Mouse (Mus musculus): ENCODE measurements around the gene BC016579. TPM values are rescaled to one million over a fixed set of nuclear protein-coding genes. Genes with fewer than 3 reads are reported as not detected.

The BC016579 gene
- total RNA-seq, 2 experiments from 2014 or later = 0.46 TPM; not detected in 1

Other genes starting within 250 kb of the BC016579 start
- gene Cd200, start 245.0 kb downstream of the BC016579 start, total RNA-seq (2014; fragmentation: Nextera tagmentation) = not detected in 2 replicates
- gene Cd200, start 245.0 kb downstream of the BC016579 start, total RNA-seq (2017) = not detected in 2 replicates
- gene Gm609, start 161.1 kb downstream of the BC016579 start, total RNA-seq (2014; fragmentation: Nextera tagmentation) = not detected in 2 replicates
- gene Gm609, start 161.1 kb downstream of the BC016579 start, total RNA-seq (2017) = not detected in 2 replicates
- not detected in 2 replicates for gene Gm17783, start 122.0 kb downstream of the BC016579 start, total RNA-seq (2014; fragmentation: Nextera tagmentation)
- gene Gm17783, start 122.0 kb downstream of the BC016579 start, total RNA-seq (2017) = not detected in 2 replicates
- not detected in 2 replicates for gene Slc9c1, start 118.8 kb downstream of the BC016579 start, total RNA-seq (2014; fragmentation: Nextera tagmentation)
- not detected in 2 replicates for gene Slc9c1, start 118.8 kb downstream of the BC016579 start, total RNA-seq (2017)
- not detected in 2 replicates for gene Gcsam, start 43.7 kb downstream of the BC016579 start, total RNA-seq (2014; fragmentation: Nextera tagmentation)
- gene Gcsam, start 43.7 kb downstream of the BC016579 start, total RNA-seq (2017) = 0.04 TPM in 1 of 2 replicates, not detected in the other
- 1.1 TPM in 1 of 2 replicates, not detected in the other for gene Tmprss7, start 39.6 kb upstream of the BC016579 start, total RNA-seq (2014; fragmentation: Nextera tagmentation)
- gene Tmprss7, start 39.6 kb upstream of the BC016579 start, total RNA-seq (2017) = 0.21 and 0.30 TPM in 2 replicates
- gene Tagln3, start 70.5 kb upstream of the BC016579 start, total RNA-seq (2014; fragmentation: Nextera tagmentation) = not detected in 2 replicates
- gene Tagln3, start 70.5 kb upstream of the BC016579 start, total RNA-seq (2017) = not detected in 2 replicates
- 22.2 and 29.3 TPM in 2 replicates for gene Abhd10, start 88.9 kb upstream of the BC016579 start, total RNA-seq (2014; fragmentation: Nextera tagmentation)
- 13.3 and 19.6 TPM in 2 replicates for gene Abhd10, start 88.9 kb upstream of the BC016579 start, total RNA-seq (2017)